Comparison of ENCODE assay signal across 16 mouse cellular contexts in genomic region chr13:97762121-97762520, GRCm38 (mm10).
"Had no signal": no experiment of that assay in that cellular context is flagged by ENCODE, and none has a peak within 500 bp of the region (broad histone marks: within the 10 kb centered on the region; RNA-seq: fewer than 3 reads in every experiment).

No protein-coding gene starts in this region.

- H3K27me3 ChIP-seq: limb, embryonic 15.5 days; liver, embryonic 13.5 days; lung, embryonic 15.5 days; midbrain, embryonic 12.5 days; neural tube, embryonic 15.5 days; stomach, embryonic 15.5 days had no signal

- DNase-seq: kidney, adult 9 months; kidney, postnatal 10 days; kidney, postnatal 4 days; liver, embryonic 13.5 days; liver, postnatal 0 days; lung, postnatal 14 days; right cerebral cortex, adult 18-20 months had no signal

- H3K9ac ChIP-seq: limb, embryonic 15.5 days; liver, embryonic 13.5 days; liver, postnatal 0 days; lung, embryonic 15.5 days; midbrain, embryonic 12.5 days; neural tube, embryonic 15.5 days; stomach, embryonic 15.5 days had no signal

- H3K4me2 ChIP-seq: limb, embryonic 15.5 days; liver, embryonic 13.5 days; lung, embryonic 15.5 days; midbrain, embryonic 12.5 days; neural tube, embryonic 15.5 days; stomach, embryonic 15.5 days had no signal

- H3K27ac ChIP-seq: layer of hippocampus, adult 2 months; limb, embryonic 15.5 days; liver, embryonic 13.5 days; lung, embryonic 15.5 days; midbrain, embryonic 12.5 days; neural tube, embryonic 15.5 days; stomach, embryonic 15.5 days had no signal

- H3K4me3 ChIP-seq: layer of hippocampus, adult 2 months; limb, embryonic 15.5 days; liver, embryonic 13.5 days; lung, embryonic 15.5 days; midbrain, embryonic 12.5 days; neural tube, embryonic 15.5 days; stomach, embryonic 15.5 days had no signal

- H3K36me3 ChIP-seq: limb, embryonic 15.5 days; liver, embryonic 13.5 days; lung, embryonic 15.5 days; midbrain, embryonic 12.5 days; neural tube, embryonic 15.5 days; stomach, embryonic 15.5 days had no signal

- H3K9me3 ChIP-seq: limb, embryonic 15.5 days; liver, embryonic 13.5 days; lung, embryonic 15.5 days; midbrain, embryonic 12.5 days; neural tube, embryonic 15.5 days; stomach, embryonic 15.5 days had no signal

- ATAC-seq: inflammation-experienced regulatory T-cells, adult 6 months; intestine, postnatal 0 days; midbrain, embryonic 16.5 days had no signal
